Mouse (Mus musculus) ES-E14 (cell line): ENCODE results near the gene Fhit.

Experiments
- CHD2 ChIP-seq: IDR thresholded peaks from 2 replicates; pipeline ENCODE4 v1.6.1; 2014; ENCODE audit warnings: mild to moderate bottlenecking, low read depth, low read length, inconsistent platforms
- HCFC1 ChIP-seq: IDR thresholded peaks from 2 replicates; pipeline ENCODE4 v1.6.1; 2012; ENCODE audit warnings: low read length, inconsistent platforms, borderline replicate concordance; ENCODE audit not compliant: insufficient read depth
- MAFK ChIP-seq: IDR thresholded peaks from 2 replicates; pipeline ENCODE4 v1.6.1; 2014; ENCODE audit warnings: mild to moderate bottlenecking, low read depth, low read length, inconsistent platforms; ENCODE audit not compliant: insufficient read depth
- ZC3H11A ChIP-seq: IDR thresholded peaks from 2 replicates; pipeline ENCODE4 v1.6.1; 2012; ENCODE audit warnings: low read depth, mild to moderate bottlenecking, inconsistent platforms, low read length, borderline replicate concordance
- ZNF384 ChIP-seq: IDR thresholded peaks from 2 replicates; pipeline ENCODE4 v1.6.1; 2012; ENCODE audit warnings: low read depth, low read length, inconsistent platforms

GRCm38 (mm10) chr14:11083462-11083861, 78.4 kb downstream of the Fhit start:
- TF ChIP-seq HCFC1 = no peak
- TF ChIP-seq CHD2 = no peak
- TF ChIP-seq ZNF384 = no peak
- TF ChIP-seq MAFK = no peak
- no peak for TF ChIP-seq ZC3H11A
